Mouse (Mus musculus) adrenal gland, postnatal 4 days (tissue): ENCODE measurements around the gene Aagab. TPM values are rescaled to one million over a fixed set of nuclear protein-coding genes. Genes with fewer than 3 reads are reported as not detected.
A peak's percentile ranks its signal among the peaks of the same experiment; 100 is the strongest.

Source experiments
- DNase-seq, 2 experiments: peaks; one replicate each; pipeline ENCODE4 v3.0.0; 2021 to 2022; ENCODE audit warnings: low spot score in 2 of 2, mixed read lengths in 2 of 2
- total RNA-seq, 2 experiments: library from RNA; stranded (reverse); gene quantifications; 2 replicates each; pipeline ENCODE4 v1.2.3; 2021

Gene Aagab
- total RNA-seq, 2 experiments from 2014 or later, result 23.8 to 24.6 TPM

DNA sequence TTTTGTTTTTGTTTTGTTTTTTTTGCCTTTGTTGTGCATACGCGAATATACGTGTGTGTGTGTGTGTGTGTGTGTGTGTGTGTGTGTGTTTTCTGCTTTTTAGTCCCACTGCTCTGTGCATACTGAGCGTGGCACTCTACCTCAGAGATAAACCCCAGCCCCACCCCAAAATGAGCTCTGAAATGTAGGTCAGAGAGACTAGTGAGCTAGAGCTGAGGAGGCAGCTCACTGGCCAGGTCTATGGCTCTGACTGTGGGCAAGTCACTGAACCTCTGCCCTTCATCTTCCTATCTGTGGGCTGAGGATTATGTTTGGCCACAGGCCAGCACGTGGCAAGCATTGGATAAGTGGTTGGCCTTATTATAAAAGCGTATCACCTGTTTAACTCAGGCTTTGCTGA lies 1.4 kb downstream of the Aagab start:
- no peak for DNase-seq

- no peak for DNase-seq
Measured at GRCm38 (mm10) chr9:63606594-63606993, 4.1 kb downstream of the Aagab start.

DNA sequence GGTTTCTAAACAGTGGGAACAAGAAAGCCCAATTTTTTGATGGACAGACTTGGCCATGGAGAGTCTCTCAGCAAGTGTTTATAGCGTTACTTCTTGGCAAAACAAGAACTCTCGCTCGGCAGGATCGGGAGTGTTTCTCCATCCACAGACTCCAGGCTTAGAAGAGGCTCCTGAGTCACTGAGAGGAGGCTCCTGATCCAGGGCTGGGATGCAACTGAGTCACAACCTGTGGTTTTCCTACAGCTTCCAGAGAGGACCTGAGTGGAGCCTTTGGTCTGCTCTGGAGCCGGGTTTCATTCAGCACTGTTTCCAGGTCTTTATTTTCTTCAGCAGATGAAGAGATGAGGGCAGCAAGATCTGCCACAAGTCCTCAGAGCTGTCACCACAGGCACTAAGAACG lies 5.5 kb downstream of the Aagab start:
- no peak for DNase-seq

DNA sequence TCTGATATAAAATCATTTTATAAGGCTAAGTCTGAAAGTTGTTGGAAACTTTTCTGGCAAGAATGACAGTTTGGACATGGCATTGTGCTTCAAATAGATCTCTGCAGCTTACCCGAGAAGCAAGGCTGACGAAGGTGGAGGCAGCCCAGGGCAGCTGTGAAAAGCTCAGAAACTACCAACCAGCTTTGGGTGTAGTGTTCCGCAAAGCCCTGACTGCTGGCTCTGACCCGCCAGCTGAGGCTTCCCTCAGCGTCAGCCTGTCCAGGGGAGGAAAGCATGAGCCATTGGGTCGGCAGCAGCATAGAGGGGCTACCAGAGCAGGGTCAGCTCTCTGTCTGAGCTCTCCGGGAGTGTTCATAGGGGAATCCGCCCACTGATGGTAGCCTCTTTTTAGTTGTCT lies 6.8 kb downstream of the Aagab start:
- DNase-seq, result no peak

GRCm38 (mm10) chr9:63609776-63610175 lies 7.3 kb downstream of the Aagab start:
- DNase-seq, result no peak

GRCm38 (mm10) chr9:63610231-63610630 lies 7.8 kb downstream of the Aagab start:
- no peak for DNase-seq

GRCm38 (mm10) chr9:63610841-63611366 lies 8.4 kb downstream of the Aagab start:
- peak in 1 of 2 experiments; percentile 23 for DNase-seq

DNA sequence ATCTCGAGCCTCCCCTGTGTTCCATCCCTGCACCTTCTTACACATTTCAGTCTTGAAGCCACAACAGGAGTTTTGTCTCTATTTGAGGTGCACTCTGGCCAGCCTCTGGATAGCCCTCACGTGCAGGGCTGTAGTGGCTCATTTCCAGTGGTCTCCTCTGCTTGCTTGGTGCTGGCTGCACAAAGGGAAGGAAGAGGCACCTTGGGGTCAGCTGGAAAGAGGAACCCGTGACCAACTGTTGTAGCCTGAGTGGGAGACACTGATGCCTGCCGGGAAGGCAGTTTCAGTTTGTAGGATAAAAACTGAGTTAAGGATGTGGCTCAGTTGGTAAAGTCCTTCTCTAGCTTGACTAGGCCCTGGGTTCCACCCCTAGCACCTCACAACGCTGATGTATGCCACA lies 9.5 kb downstream of the Aagab start:
- DNase-seq, result no peak

- no peak for DNase-seq
Measured at GRCm38 (mm10) chr9:63612565-63613515, 10.4 kb downstream of the Aagab start.

GRCm38 (mm10) chr9:63613569-63613968 lies 11.1 kb downstream of the Aagab start:
- DNase-seq, result no peak

DNA sequence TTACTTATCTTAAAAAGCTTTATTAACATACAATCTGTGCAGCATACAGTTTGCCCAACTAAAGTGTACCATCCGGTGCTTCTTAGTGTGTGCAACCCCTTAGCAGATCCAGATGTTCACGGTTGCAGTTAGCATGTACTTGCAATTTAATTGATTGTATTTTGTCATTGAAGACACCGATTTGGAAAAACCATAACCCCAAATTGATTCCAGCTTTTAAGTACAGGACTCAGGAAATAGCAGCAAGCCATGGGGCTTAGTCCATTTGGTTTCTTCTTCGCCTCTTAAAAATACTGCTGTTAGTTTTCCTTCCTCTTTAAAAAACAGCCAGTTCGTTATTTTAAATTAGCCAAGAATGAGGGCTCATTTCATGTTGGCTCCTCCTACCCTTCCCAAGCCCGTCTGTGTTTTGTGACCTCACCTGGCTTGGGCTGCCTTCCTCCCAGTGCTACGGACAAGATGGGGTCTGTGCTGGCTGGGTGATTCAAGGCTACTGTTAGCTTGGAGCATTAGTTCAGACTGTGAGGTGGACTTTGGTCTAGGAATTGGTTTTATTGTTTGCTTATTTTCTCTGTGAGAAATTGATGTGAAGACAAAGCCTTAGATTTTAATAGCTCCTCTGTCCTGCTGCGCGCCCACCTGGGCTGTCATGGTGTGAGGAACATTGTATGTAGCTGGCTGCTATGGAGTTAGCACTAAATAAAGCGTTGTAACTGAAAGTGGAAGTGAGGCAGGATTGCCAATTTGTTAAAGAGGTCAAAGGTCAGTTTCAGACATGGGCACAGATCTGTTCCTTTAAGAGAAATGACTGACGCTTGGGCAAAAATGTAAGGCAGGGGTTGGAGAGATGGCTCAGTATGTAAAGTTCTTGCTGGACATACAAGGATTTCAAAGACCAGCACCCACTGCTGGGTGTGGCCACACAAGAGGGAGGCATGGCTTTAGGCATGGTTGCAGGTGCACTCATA lies 11.8 kb downstream of the Aagab start:
- DNase-seq, result no peak

DNA sequence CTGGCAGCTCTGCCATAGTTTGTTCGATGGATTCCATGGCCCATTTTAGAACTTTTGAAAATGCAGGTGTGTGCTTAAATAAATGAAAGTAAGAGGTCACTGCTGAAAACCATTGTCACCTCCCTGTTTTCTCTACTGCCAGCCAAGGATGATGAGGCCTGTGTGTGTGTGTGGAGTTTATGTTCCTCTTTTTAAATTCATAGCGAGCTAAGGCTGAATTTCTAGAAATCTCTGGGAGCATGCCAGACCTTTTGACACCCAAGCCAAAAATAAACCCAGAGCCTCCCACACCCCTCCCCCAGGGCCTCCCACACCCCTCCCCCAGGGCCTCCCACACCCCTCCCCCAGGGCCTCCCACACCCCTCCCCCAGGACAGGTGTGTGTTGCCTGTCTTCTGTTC lies 15.5 kb downstream of the Aagab start:
- DNase-seq, result no peak

GRCm38 (mm10) chr9:63623895-63624569 lies 21.6 kb downstream of the Aagab start:
- DNase-seq, result no peak

- DNase-seq, result no peak
Measured at GRCm38 (mm10) chr9:63625090-63625756, 22.8 kb downstream of the Aagab start.

DNA sequence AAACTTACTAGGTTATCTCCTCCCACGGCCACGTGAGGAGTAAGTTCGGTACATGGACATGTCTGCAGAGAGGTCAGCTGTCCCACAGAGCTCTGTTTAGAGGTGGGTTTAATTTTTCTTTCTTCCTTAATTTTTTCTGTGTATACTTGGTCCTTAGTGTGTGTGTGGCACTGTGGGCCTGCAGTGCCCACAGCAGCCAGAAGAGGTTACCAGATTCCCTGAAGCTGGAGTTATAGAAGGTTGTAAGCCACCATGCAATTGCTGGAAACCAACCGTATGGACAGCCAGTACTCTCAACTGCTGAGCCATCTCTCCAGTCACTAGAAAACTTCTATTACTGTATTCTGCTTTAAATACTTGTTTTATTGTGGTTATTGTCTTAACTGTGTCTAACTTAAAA lies 29.6 kb downstream of the Aagab start:
- DNase-seq, result no peak

GRCm38 (mm10) chr9:63632924-63633323 lies 30.5 kb downstream of the Aagab start:
- DNase-seq, result no peak

DNA sequence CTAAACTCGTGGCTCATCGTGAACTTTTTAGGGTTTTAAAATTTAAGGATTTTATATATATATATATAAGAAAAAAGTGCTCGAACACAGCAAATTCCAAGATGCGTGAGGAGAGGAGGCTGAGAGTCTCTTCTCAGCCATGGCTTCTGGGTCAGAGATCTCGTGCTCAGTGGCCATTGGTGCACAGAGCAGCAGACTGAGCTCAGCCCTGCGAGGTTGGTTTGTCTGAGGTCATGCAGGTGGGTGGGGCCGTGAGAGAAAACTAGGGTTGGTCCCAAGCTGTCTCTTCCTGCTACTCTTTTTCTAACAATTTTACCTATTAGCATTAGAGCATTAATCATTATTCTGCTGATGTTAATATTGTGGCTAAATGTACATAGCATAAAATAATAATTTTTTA lies 30.9 kb downstream of the Aagab start:
- DNase-seq, result no peak

GRCm38 (mm10) chr9:63636113-63636512 lies 33.7 kb downstream of the Aagab start:
- no peak for DNase-seq

DNA sequence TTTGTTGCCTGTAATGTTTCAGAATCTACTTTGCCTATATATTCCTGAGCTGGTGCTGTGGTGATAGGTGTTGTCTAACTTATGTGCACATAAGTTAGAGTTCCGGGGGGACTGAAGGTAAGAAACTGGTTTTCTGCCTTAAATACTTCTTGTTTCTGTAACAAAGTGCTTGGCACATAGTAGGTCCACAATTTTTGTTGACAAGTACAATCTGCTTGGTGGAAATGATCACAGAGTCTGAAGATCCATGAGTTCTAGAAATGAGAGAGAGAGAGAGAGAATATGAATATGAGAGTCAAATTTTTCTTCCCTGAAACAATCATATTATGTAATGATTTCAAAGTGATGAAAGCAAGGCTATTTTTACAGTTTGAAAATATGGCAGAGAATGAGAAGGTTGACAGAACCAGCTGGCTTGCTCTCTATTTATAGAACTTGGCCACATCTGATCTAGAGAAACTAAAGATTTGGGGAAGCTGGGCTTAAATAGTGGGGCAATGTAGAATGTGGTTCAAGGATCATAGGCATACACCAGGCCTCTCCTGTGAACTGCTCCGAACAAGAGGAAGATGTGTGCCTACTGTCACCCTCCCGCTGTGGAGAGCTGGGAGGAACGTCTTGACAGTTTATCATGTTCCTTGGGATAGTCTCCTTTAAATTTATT lies 39.7 kb downstream of the Aagab start:
- DNase-seq, result no peak

DNA sequence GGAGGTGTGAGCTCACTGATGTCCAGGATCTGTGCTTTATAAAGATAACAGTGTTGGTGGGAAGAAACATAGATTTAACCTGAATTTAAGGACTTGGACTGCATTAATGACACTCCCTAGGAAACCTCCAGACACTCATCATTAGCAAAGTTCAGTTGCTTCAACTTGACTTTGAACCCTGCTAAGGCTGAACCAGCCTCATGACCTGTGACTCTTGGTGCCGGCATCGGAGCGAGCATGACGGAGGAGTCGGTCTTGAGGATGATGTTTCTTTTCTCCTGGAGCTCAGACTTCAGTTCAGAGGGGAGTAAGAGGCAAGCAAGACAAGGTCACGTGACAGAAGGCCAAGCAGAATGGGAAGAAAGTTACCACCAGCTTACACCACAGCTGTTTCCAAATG lies 41.6 kb downstream of the Aagab start:
- DNase-seq, result no peak
